Mouse (Mus musculus): ENCODE data around the gene Tpcn1.

- TF ChIP-seq GATA1 (IDR thresholded peaks at IDR 0.05; ENCODE audit: borderline replicate concordance, low read length) (no peak), FLI1 (IDR thresholded peaks at IDR 0.05; ENCODE audit: low read length) (no peak)
Measured at GRCm38 (mm10) chr5:120603515-120603914, 15.0 kb upstream of the Tpcn1 start.

All from megakaryocyte, embryonic 14.5 days (primary cell).